Mouse (Mus musculus) midbrain, embryonic 11.5 days (tissue): Measurements from ENCODE around the gene Zfp93. TPM values are rescaled to one million over a fixed set of nuclear protein-coding genes. Genes with fewer than 3 reads are reported as not detected.

Experiments
- ATAC-seq: fragments of 200-750 bp; cut with Nextera tagmentation; 2 replicates; pipeline ENCODE4 v1.8.0; 2017; ENCODE audit warnings: moderate TSS enrichment, moderate library complexity; ENCODE audit not compliant: low FRiP score
- DNase-seq: peaks from one replicate; pipeline ENCODE4 v3.0.0; 2015; ENCODE audit warnings: low spot score; ENCODE audit errors: missing footprints
- H3K27ac ChIP-seq: fragments of 300-500 bp; sonication (generic); 2 replicates; pipeline ENCODE4 v1.5.1; 2014; ENCODE audit warnings: low read depth, low read length
- H3K27me3 ChIP-seq: fragments of 300-500 bp; sonication (generic); 2 replicates; pipeline ENCODE4 v1.6.1; 2014; ENCODE audit warnings: mild to moderate bottlenecking, low read length, moderate library complexity, mixed read lengths; ENCODE audit not compliant: control insufficient read depth, insufficient read depth
- H3K36me3 ChIP-seq: fragments of 300-500 bp; sonication (generic); 2 replicates; pipeline ENCODE4 v1.6.1; 2014; ENCODE audit warnings: mild to moderate bottlenecking, low read length, moderate library complexity, mixed read lengths; ENCODE audit not compliant: control insufficient read depth, insufficient read depth
- H3K4me1 ChIP-seq: fragments of 300-500 bp; sonication (generic); 2 replicates; pipeline ENCODE4 v1.6.1; 2014; ENCODE audit warnings: low read length; ENCODE audit not compliant: control insufficient read depth, insufficient read depth
- H3K4me2 ChIP-seq: fragments of 300-500 bp; sonication (generic); 2 replicates; pipeline ENCODE4 v1.6.1; 2014; ENCODE audit warnings: mild to moderate bottlenecking, moderate library complexity
- H3K4me3 ChIP-seq: fragments of 300-500 bp; sonication (generic); 2 replicates; pipeline ENCODE4 v1.5.1; 2014; ENCODE audit warnings: low read depth, low read length
- H3K9ac ChIP-seq: fragments of 300-500 bp; sonication (generic); 2 replicates; pipeline ENCODE4 v1.6.1; 2014; ENCODE audit warnings: low read length
- H3K9me3 ChIP-seq: fragments of 300-500 bp; sonication (generic); 2 replicates; pipeline ENCODE4 v1.6.1; 2016; ENCODE audit warnings: low read length; ENCODE audit not compliant: control insufficient read depth
- WGBS: fragments of 180-500 bp; shearing (Covaris S2); extraction: QIAGEN DNeasy Blood & Tissue Kit; methylation state at CpG from one replicate; pipeline ENCODE4 v1.1.7; 2014; 5-methylcytosine and 5-hydroxymethylcytosine counted together
- polyA plus RNA-seq: library from polyadenylated mRNA; unstranded; fragments of >200 nt; fragmentation: Nextera tagmentation; extraction: Ambion mirVana; gene quantifications from 2 replicates; pipeline ENCODE4 v1.2.1, GENCODE M21; 2014

Gene Zfp93
- polyA plus RNA-seq, 1 experiment from 2014 or later: 8.8 TPM

- Histone ChIP-seq H3K4me3 (no peak overlapping the region), H3K4me2 (no peak overlapping the region), H3K9me3 (no peaks in the 10 kb centered on the region; the same call in 1 of the 2 replicates), H3K4me1 (0 out of 2 replicates have a peak, but pooled peaks cover 4% of the 10 kb centered on the region), H3K9ac (no peak overlapping the region), H3K36me3 (no peaks in the 10 kb centered on the region), H3K27me3 (no peaks in the 10 kb centered on the region), H3K27ac (no peak overlapping the region)
- 82% methylated on average over 4 of the region's 4 CpGs for WGBS
- ATAC-seq: no peak
- DNase-seq: no peak
These were observed 52.4 kb downstream of the Zfp93 start for GRCm38 (mm10) chr7:24322593-24322992.

- Histone ChIP-seq H3K4me2 (peak overlapping the region; percentile 45; the same call in 1 of the 2 replicates), H3K9ac (peak overlapping the region; percentile 43; the same call in 1 of the 2 replicates), H3K4me3 (no peak overlapping the region)
These were observed 55.0 kb downstream of the Zfp93 start for GRCm38 (mm10) chr7:24325197-24325596.

GRCm38 (mm10) chr7:24325675-24326128, 55.5 kb downstream of the Zfp93 start:
- Histone ChIP-seq H3K36me3 (no peaks in the 10 kb centered on the region), H3K9ac (peak overlapping the region; percentile 43), H3K4me3 (peak overlapping the region; percentile 25), H3K27ac (no peak overlapping the region), H3K4me2 (peak overlapping the region; percentile 45), H3K4me1 (0 out of 2 replicates have a peak, but pooled peaks cover 4% of the 10 kb centered on the region), H3K9me3 (no peaks in the 10 kb centered on the region; the same call in 1 of the 2 replicates), H3K27me3 (no peaks in the 10 kb centered on the region)
- WGBS: 5% methylated on average over 13 of the region's 13 CpGs
- DNase-seq (peak; percentile 90), ATAC-seq (peak; percentile 72; the same call in 1 of the 2 replicates)

More at GRCm38 (mm10) chr7:24325197-24325596, 55.0 kb downstream of the Zfp93 start:
- DNase-seq (no peak), ATAC-seq (no peak)
- H3K27me3 ChIP-seq: no peaks in the 10 kb centered on the region
- no peak overlapping the region for H3K27ac ChIP-seq
- no peaks in the 10 kb centered on the region; the same call in 1 of the 2 replicates for H3K9me3 ChIP-seq
- 92% methylated on average over 6 of the region's 6 CpGs for WGBS
- no peaks in the 10 kb centered on the region for H3K36me3 ChIP-seq
- 0 out of 2 replicates have a peak, but pooled peaks cover 4% of the 10 kb centered on the region for H3K4me1 ChIP-seq

- no peaks in the 10 kb centered on the region for H3K36me3 ChIP-seq
- H3K9ac ChIP-seq: peak overlapping the region; percentile 43; the same call in 1 of the 2 replicates
- no peak overlapping the region for H3K27ac ChIP-seq
- ATAC-seq: peak; percentile 79; the same call in 1 of the 2 replicates
- peak; percentile 90 for DNase-seq
- WGBS: 46% methylated on average over 20 of the region's 20 CpGs
- H3K27me3 ChIP-seq: no peaks in the 10 kb centered on the region
- H3K4me1 ChIP-seq: 0 out of 2 replicates have a peak, but pooled peaks cover 4% of the 10 kb centered on the region
- peak overlapping the region; percentile 45 for H3K4me2 ChIP-seq
- no peaks in the 10 kb centered on the region; the same call in 1 of the 2 replicates for H3K9me3 ChIP-seq
- peak overlapping the region; percentile 25 for H3K4me3 ChIP-seq
These were observed 56.3 kb downstream of the Zfp93 start for GRCm38 (mm10) chr7:24326273-24327135.

Other genes with a start within 250 kb of the Zfp93 start
- gene Vmn1r183, start 217.2 kb upstream of the Zfp93 start, polyA plus RNA-seq: not detected in 2 replicates
- 34.1 and 36.5 TPM in 2 replicates for gene Zfp180, start 188.5 kb upstream of the Zfp93 start, polyA plus RNA-seq
- gene Zfp112, start 158.1 kb upstream of the Zfp93 start, polyA plus RNA-seq: 4.1 and 4.3 TPM in 2 replicates
- 13.5 and 16.6 TPM in 2 replicates for gene Zfp235, start 136.3 kb upstream of the Zfp93 start, polyA plus RNA-seq
- gene Zfp114, start 95.4 kb upstream of the Zfp93 start, polyA plus RNA-seq: 4.6 and 4.8 TPM in 2 replicates
- gene Zfp111, start 59.0 kb upstream of the Zfp93 start, polyA plus RNA-seq: 10.5 and 11.3 TPM in 2 replicates
- 4.5 and 5.1 TPM in 2 replicates for gene Zfp109, start 32.9 kb upstream of the Zfp93 start, polyA plus RNA-seq
- 2.5 and 2.7 TPM in 2 replicates for gene Zfp108, start 15.6 kb upstream of the Zfp93 start, polyA plus RNA-seq
- 37.1 and 40.8 TPM in 2 replicates for gene Zfp61, start 30.8 kb downstream of the Zfp93 start, polyA plus RNA-seq
- 13.0 and 14.3 TPM in 2 replicates for gene Zfp94, start 46.2 kb downstream of the Zfp93 start, polyA plus RNA-seq
- gene Tescl, start 63.5 kb downstream of the Zfp93 start, polyA plus RNA-seq: 0.26 TPM in 1 of 2 replicates, not detected in the other
- not detected in 2 replicates for gene Lypd5, start 78.8 kb downstream of the Zfp93 start, polyA plus RNA-seq
- gene Kcnn4, start 99.8 kb downstream of the Zfp93 start, polyA plus RNA-seq: 2.8 and 3.4 TPM in 2 replicates
- gene Smg9, start 129.2 kb downstream of the Zfp93 start, polyA plus RNA-seq: 18.7 and 20.9 TPM in 2 replicates
- not detected in 2 replicates for gene Irgc1, start 181.9 kb downstream of the Zfp93 start, polyA plus RNA-seq
- gene Plaur, start 192.1 kb downstream of the Zfp93 start, polyA plus RNA-seq: 0.86 and 1.4 TPM in 2 replicates
- 6.6 and 6.7 TPM in 2 replicates for gene Cadm4, start 211.6 kb downstream of the Zfp93 start, polyA plus RNA-seq
- gene Zfp428, start 236.6 kb downstream of the Zfp93 start, polyA plus RNA-seq: 83.8 and 83.9 TPM in 2 replicates
- 0.55 and 0.59 TPM in 2 replicates for gene AC161166.1, start 242.0 kb downstream of the Zfp93 start, polyA plus RNA-seq